Mouse (Mus musculus) brain, embryonic 14.5 days (tissue): ENCODE results near the gene AI467606.

Experiments
- CTCF ChIP-seq: fragments of 200-500 bp; IDR thresholded peaks from 2 replicates; pipeline ENCODE4 v1.5.1; 2012; ENCODE audit warnings: inconsistent platforms, mild to moderate bottlenecking, moderate library complexity, borderline replicate concordance; ENCODE audit not compliant: insufficient read depth, insufficient read length; ENCODE audit errors: extremely low read depth
- POLR2A ChIP-seq: fragments of 200-500 bp; IDR thresholded peaks from 2 replicates; pipeline ENCODE4 v1.6.1; 2012; ENCODE audit warnings: mild to moderate bottlenecking, inconsistent platforms, borderline replicate concordance; ENCODE audit not compliant: poor library complexity, insufficient read depth, insufficient read length, severe bottlenecking; ENCODE audit errors: extremely low read depth

GRCm38 (mm10) chr7:127133125-127133524 lies 42.0 kb downstream of the AI467606 start:
- no peak for TF ChIP-seq CTCF
- TF ChIP-seq POLR2A, result no peak
